Mouse (Mus musculus): ENCODE data around the gene 1700029I15Rik.

Gene 1700029I15Rik

GRCm38 (mm10) chr2:92381901-92382588 is at the start of gene 1700029I15Rik:
1700029I15Rik (plus strand) TSS chr2:92382538.
- no peak for DNase-seq (ENCODE audit: low spot score in 2 of 2)

GRCm38 (mm10) chr2:92342418-92342817 is 39.9 kb upstream of the 1700029I15Rik start:
- no peak for DNase-seq (ENCODE audit: low spot score in 2 of 2)

GRCm38 (mm10) chr2:92347191-92347590 is 35.1 kb upstream of the 1700029I15Rik start:
- no peak for DNase-seq (ENCODE audit: low spot score in 2 of 2)

GRCm38 (mm10) chr2:92349589-92350425 is 32.5 kb upstream of the 1700029I15Rik start:
- DNase-seq (ENCODE audit: low spot score in 2 of 2) = no peak

- no peak for DNase-seq (ENCODE audit: low spot score in 2 of 2)
These were observed 31.7 kb upstream of the 1700029I15Rik start for GRCm38 (mm10) chr2:92350686-92351085.

- DNase-seq (ENCODE audit: low spot score in 2 of 2) = no peak
These were observed 28.9 kb upstream of the 1700029I15Rik start for GRCm38 (mm10) chr2:92353402-92353801.

- DNase-seq (ENCODE audit: low spot score in 2 of 2) = no peak
These were observed 28.1 kb upstream of the 1700029I15Rik start for GRCm38 (mm10) chr2:92354224-92354623.

GRCm38 (mm10) chr2:92359301-92359700 is 23.0 kb upstream of the 1700029I15Rik start:
- no peak for DNase-seq (ENCODE audit: low spot score in 2 of 2)

GRCm38 (mm10) chr2:92360186-92360823 is 22.0 kb upstream of the 1700029I15Rik start:
- no peak for DNase-seq (ENCODE audit: low spot score in 2 of 2)

GRCm38 (mm10) chr2:92360893-92361292 is 21.4 kb upstream of the 1700029I15Rik start:
- DNase-seq (ENCODE audit: low spot score in 2 of 2) = no peak

- no peak for DNase-seq (ENCODE audit: low spot score in 2 of 2)
These were observed 20.5 kb upstream of the 1700029I15Rik start for GRCm38 (mm10) chr2:92361795-92362194.

- no peak for DNase-seq (ENCODE audit: low spot score in 2 of 2)
These were observed 19.6 kb upstream of the 1700029I15Rik start for GRCm38 (mm10) chr2:92362571-92363228.

GRCm38 (mm10) chr2:92364086-92364485 is 18.3 kb upstream of the 1700029I15Rik start:
- DNase-seq (ENCODE audit: low spot score in 2 of 2) = no peak

- no peak for DNase-seq (ENCODE audit: low spot score in 2 of 2)
These were observed 16.8 kb upstream of the 1700029I15Rik start for GRCm38 (mm10) chr2:92365568-92365967.

- DNase-seq (ENCODE audit: low spot score in 2 of 2) = no peak
These were observed 14.8 kb upstream of the 1700029I15Rik start for GRCm38 (mm10) chr2:92367383-92368029.

- peak in 1 of 2 experiments; percentile 38 for DNase-seq (ENCODE audit: low spot score in 2 of 2)
These were observed 12.0 kb upstream of the 1700029I15Rik start for GRCm38 (mm10) chr2:92370375-92370774.

GRCm38 (mm10) chr2:92370821-92371805 is 11.2 kb upstream of the 1700029I15Rik start:
- peak in 1 of 2 experiments; percentile 53 for DNase-seq (ENCODE audit: low spot score in 2 of 2)

- peak in 1 of 2 experiments; percentile 35 for DNase-seq (ENCODE audit: low spot score in 2 of 2)
These were observed 10.2 kb upstream of the 1700029I15Rik start for GRCm38 (mm10) chr2:92371971-92372690.

- DNase-seq (ENCODE audit: low spot score in 2 of 2) = peak in 1 of 2 experiments; percentile 43
These were observed 9.4 kb upstream of the 1700029I15Rik start for GRCm38 (mm10) chr2:92372767-92373436.

Data from right cerebral cortex, postnatal 10 days (tissue).